Mouse (Mus musculus) myocyte (in vitro differentiated cells): ENCODE results near the gene Slc25a43. TPM values are rescaled to one million over a fixed set of nuclear protein-coding genes. Genes with fewer than 3 reads are reported as not detected.
A peak's percentile ranks its signal among the peaks of the same experiment; 100 is the strongest.

ENCODE experiments used
- H3K27me3 ChIP-seq: one replicate; pipeline ENCODE4 v1.6.1; 2011; ENCODE audit not compliant: control insufficient read depth, insufficient read depth, insufficient read length
- H3K36me3 ChIP-seq: one replicate; pipeline ENCODE4 v1.6.1; 2011; ENCODE audit not compliant: control insufficient read depth, insufficient read depth
- H3K4me2 ChIP-seq: one replicate; pipeline ENCODE4 v1.6.1; 2011; ENCODE audit warnings: low read depth, control low read depth
- H3K4me3 ChIP-seq: one replicate; pipeline ENCODE4 v1.5.1; 2011; ENCODE audit warnings: mild to moderate bottlenecking, control low read depth, moderate library complexity
- H3K79me2 ChIP-seq: one replicate; pipeline ENCODE4 v1.6.1; 2011; ENCODE audit not compliant: control insufficient read depth, insufficient read depth
- H3ac ChIP-seq: one replicate; pipeline ENCODE4 v1.6.1; 2011; ENCODE audit not compliant: control insufficient read depth, insufficient read length
- CEBPB ChIP-seq: IDR thresholded peaks from 2 replicates; pipeline ENCODE4 v1.6.1; 2011; ENCODE audit warnings: mild to moderate bottlenecking, moderate library complexity; ENCODE audit not compliant: poor library complexity, insufficient read depth, severe bottlenecking
- E2F4 ChIP-seq: IDR thresholded peaks from one replicate; pipeline ENCODE4 v1.6.1; 2011; ENCODE audit warnings: mild to moderate bottlenecking, control low read depth, moderate library complexity; ENCODE audit not compliant: insufficient read depth
- MAX ChIP-seq: IDR thresholded peaks from one replicate; pipeline ENCODE4 v1.6.1; 2011; ENCODE audit warnings: low read depth, mild to moderate bottlenecking, control low read depth
- MYOD1 ChIP-seq, 3 experiments: IDR thresholded peaks; one replicate each; pipeline ENCODE4 v1.6.1; 2011; ENCODE audit warnings: control low read depth in 2 of 3, low read depth in 2 of 3, mild to moderate bottlenecking in 2 of 3, moderate library complexity in 1 of 3; ENCODE audit not compliant: insufficient read length in 2 of 3, control insufficient read depth in 1 of 3
- MYOG ChIP-seq, 3 experiments: IDR thresholded peaks; one replicate each; pipeline ENCODE4 v1.6.1; 2011; ENCODE audit warnings: control low read depth in 2 of 3, low read depth in 2 of 3, mild to moderate bottlenecking in 2 of 3; ENCODE audit not compliant: insufficient read length in 2 of 3, control insufficient read depth in 1 of 3, insufficient read depth in 1 of 3
- POLR2A ChIP-seq: IDR thresholded peaks from one replicate; pipeline ENCODE4 v1.6.1; 2011; ENCODE audit warnings: low read depth, mild to moderate bottlenecking, control low read depth, moderate library complexity; ENCODE audit not compliant: insufficient read length
- POLR2AphosphoS2 ChIP-seq: IDR thresholded peaks from one replicate; pipeline ENCODE4 v1.6.1; 2011; ENCODE audit warnings: low read depth, control low read depth; ENCODE audit not compliant: insufficient read length
- REST ChIP-seq: IDR thresholded peaks from one replicate; pipeline ENCODE4 v1.6.1; 2011; ENCODE audit warnings: mild to moderate bottlenecking, control low read depth, moderate library complexity; ENCODE audit not compliant: insufficient read depth, insufficient read length
- SRF ChIP-seq: IDR thresholded peaks from one replicate; pipeline ENCODE4 v1.6.1; 2011; ENCODE audit warnings: low read depth; ENCODE audit not compliant: control insufficient read depth, insufficient read length
- TCF12 ChIP-seq: IDR thresholded peaks from one replicate; pipeline ENCODE4 v1.6.1; 2011; ENCODE audit warnings: mild to moderate bottlenecking, control low read depth; ENCODE audit not compliant: poor library complexity, insufficient read depth, severe bottlenecking
- TCF3 ChIP-seq: IDR thresholded peaks from one replicate; pipeline ENCODE4 v1.6.1; 2011; ENCODE audit warnings: low read depth, control low read depth; ENCODE audit not compliant: insufficient read length
- USF1 ChIP-seq: IDR thresholded peaks from one replicate; pipeline ENCODE4 v1.6.1; 2011; ENCODE audit warnings: low read depth, mild to moderate bottlenecking, control low read depth, moderate library complexity
- polyA plus RNA-seq: library from polyadenylated mRNA; unstranded; fragments of >200 nt; fragmentation: generic; extraction: Trizol; gene quantifications from one replicate; pipeline ENCODE4 v1.2.1, GENCODE M21; 2012; ENCODE audit warnings: missing spikeins

Gene Slc25a43
- polyA plus RNA-seq, 1 experiment: 1.1 TPM

DNA sequence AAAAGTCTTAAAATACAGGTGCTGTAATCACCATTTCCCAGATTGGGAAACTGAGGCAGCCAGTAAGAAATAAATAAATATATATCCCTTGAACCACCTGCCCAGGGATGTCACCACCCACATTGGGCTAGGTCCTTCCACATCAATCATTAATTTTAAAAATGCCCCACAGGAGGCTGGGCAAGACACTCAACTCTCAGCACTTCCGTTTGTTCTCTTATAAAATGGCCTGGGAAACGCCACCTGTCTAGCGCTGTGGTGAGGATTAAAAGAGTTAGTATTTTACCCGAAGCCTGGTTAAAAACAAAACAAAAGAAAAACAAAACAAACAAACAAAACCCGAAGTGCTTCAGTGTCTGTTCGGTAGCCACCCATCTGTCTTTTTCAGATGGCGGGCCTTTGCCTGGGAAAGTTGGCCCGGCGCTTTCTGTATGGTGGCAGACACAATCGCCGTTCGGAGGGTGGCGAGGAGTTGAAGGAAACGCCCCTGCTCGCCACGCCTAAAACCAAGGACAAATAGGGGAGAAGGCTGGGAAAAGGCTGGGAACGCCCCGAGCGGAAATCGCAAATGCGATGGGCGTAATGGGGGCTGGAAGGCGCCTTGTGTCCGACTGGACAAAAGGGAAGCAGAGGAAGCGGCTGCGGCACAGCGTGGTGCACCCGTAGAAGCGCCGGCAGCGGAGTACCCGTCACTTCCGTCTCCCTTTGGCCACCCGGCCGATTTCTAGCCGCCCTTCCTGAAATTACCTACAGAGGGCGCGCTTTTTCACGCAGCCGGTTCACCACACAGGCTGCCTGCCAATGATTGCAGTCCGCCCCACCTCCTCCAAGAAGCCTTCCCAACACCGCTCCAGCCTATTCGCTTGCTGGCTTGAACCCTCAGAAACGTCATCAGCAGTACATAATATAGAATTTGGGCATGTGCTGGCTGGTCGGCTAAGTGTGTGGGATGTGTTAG is 64.2 kb downstream of the Slc25a43 start:
- no peaks in the 10 kb centered on the region for H3K27me3 ChIP-seq
- no peaks in the 10 kb centered on the region for H3K79me2 ChIP-seq
- H3K36me3 ChIP-seq: no peaks in the 10 kb centered on the region
- no peak for TF ChIP-seq MYOD1 (IDR thresholded peaks at IDR 0.05; ENCODE audit: control insufficient read depth in 1 of 3, insufficient read length in 2 of 3, low read depth in 2 of 3)
- TF ChIP-seq SRF: no peak
- TF ChIP-seq E2F4: no peak
- TF ChIP-seq MYOG (IDR thresholded peaks at IDR 0.05; ENCODE audit: control insufficient read depth in 1 of 3, insufficient read depth in 1 of 3, insufficient read length in 2 of 3, low read depth in 2 of 3): no peak
- peak; percentile 53 for TF ChIP-seq POLR2A
- no peak for TF ChIP-seq TCF12
- TF ChIP-seq REST: no peak
- TF ChIP-seq POLR2AphosphoS2: peak; percentile 57
- TF ChIP-seq CEBPB: no peak
- TF ChIP-seq USF1: no peak
- TF ChIP-seq TCF3: no peak
- no peak for TF ChIP-seq MAX
- H3K4me3 ChIP-seq: peak overlapping the region; percentile 20
- no peak overlapping the region for H3ac ChIP-seq
- H3K4me2 ChIP-seq: peak overlapping the region; percentile 80

DNA sequence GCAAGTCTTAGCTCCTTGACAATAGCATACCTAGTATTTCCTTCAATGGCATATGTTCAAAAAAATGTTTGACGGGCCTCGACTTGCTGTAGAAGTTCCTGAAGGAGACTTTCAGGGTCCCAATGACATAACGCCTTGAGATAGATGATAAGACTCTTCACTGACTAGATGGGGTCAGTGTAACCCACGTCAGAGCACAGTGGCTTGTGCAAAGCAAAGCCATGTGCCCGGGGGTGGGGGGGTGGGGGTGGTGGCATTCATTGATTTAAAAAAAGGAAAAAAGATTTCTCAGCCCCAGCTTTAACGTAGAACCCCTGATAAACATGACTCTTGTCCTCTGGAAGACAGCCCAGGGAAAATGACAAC is 64.8 kb downstream of the Slc25a43 start:
- H3K27me3 ChIP-seq: no peaks in the 10 kb centered on the region
- no peaks in the 10 kb centered on the region for H3K36me3 ChIP-seq
- TF ChIP-seq E2F4: no peak
- TF ChIP-seq USF1: no peak
- TF ChIP-seq MYOD1 (IDR thresholded peaks at IDR 0.05; ENCODE audit: control insufficient read depth in 1 of 3, insufficient read length in 2 of 3, low read depth in 2 of 3): no peak
- TF ChIP-seq REST: no peak
- TF ChIP-seq SRF: no peak
- no peak for TF ChIP-seq POLR2AphosphoS2
- no peak for TF ChIP-seq POLR2A
- H3ac ChIP-seq: no peak overlapping the region
- peak overlapping the region; percentile 20 for H3K4me3 ChIP-seq
- no peaks in the 10 kb centered on the region for H3K79me2 ChIP-seq
- peak overlapping the region; percentile 61 for H3K4me2 ChIP-seq

DNA sequence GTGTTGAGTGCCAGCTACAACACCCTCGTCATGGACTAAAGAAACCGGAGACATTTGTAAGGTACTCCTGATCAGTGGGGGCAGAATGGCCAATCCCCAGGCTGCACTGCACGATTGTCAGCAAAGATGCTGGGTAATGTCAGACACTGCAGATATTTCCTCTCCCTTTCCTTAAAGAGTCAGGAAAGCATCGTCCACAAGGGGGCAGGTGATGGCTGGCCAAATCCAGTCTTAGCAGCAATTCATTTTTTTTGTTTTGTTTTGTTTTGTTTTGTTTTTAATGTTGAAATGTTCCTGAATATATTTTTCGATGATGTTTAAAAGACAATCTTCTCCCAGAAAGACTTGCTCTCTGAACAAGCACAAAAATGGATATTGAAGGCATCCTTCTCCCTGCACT is 67.9 kb downstream of the Slc25a43 start:
- Histone ChIP-seq H3K4me3 (no peak overlapping the region), H3K79me2 (no peaks in the 10 kb centered on the region), H3K4me2 (no peak overlapping the region), H3K27me3 (no peaks in the 10 kb centered on the region), H3ac (no peak overlapping the region), H3K36me3 (no peaks in the 10 kb centered on the region)
- TF ChIP-seq SRF: no peak
- TF ChIP-seq POLR2A: no peak
- TF ChIP-seq MYOD1 (IDR thresholded peaks at IDR 0.05; ENCODE audit: control insufficient read depth in 1 of 3, insufficient read length in 2 of 3, low read depth in 2 of 3): no peak
- TF ChIP-seq USF1: no peak
- no peak for TF ChIP-seq REST
- TF ChIP-seq E2F4: no peak
- TF ChIP-seq POLR2AphosphoS2: no peak
- no peak for TF ChIP-seq TCF3
- no peak for TF ChIP-seq TCF12
- TF ChIP-seq MYOG (IDR thresholded peaks at IDR 0.05; ENCODE audit: control insufficient read depth in 1 of 3, insufficient read depth in 1 of 3, insufficient read length in 2 of 3, low read depth in 2 of 3): no peak
- no peak for TF ChIP-seq CEBPB
- no peak for TF ChIP-seq MAX

DNA sequence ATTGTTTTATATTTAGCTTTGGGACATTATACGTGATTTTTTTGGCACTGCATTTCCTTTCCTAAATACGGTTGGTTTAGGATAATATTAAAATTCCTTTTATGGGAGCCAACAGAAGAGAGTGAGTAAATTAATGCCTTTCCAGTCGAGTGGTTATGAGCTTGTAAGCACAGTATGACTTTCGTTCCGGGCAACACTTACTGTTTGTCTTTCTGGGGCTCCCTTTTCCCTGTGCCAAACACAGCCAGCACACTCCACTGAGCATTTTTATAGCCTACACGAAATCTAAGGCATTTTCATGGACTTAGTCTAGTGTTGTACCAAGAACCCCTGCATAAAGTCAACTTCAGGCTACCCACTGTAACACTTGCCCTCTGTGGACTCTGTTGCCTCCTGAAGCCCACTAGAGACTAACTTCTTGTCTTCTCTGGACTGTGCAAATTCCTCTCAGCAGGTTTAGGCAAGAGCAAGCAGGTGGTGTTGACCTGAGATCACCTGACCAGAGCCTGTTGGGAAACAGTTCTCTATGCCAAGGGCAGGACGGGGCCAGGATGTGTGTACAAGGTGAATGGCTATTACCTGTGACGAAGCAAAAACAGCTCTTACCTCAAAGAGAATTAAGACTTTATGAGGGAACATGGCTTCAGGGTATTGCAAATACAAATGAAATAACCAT is 70.8 kb downstream of the Slc25a43 start:
- Histone ChIP-seq H3K27me3 (no peaks in the 10 kb centered on the region), H3K36me3 (no peaks in the 10 kb centered on the region), H3K4me3 (no peak overlapping the region), H3K4me2 (no peak overlapping the region), H3ac (no peak overlapping the region), H3K79me2 (no peaks in the 10 kb centered on the region)
- TF ChIP-seq CEBPB: no peak
- no peak for TF ChIP-seq TCF12
- no peak for TF ChIP-seq REST
- no peak for TF ChIP-seq MYOD1 (IDR thresholded peaks at IDR 0.05; ENCODE audit: control insufficient read depth in 1 of 3, insufficient read length in 2 of 3, low read depth in 2 of 3)
- TF ChIP-seq MYOG (IDR thresholded peaks at IDR 0.05; ENCODE audit: control insufficient read depth in 1 of 3, insufficient read depth in 1 of 3, insufficient read length in 2 of 3, low read depth in 2 of 3): no peak
- no peak for TF ChIP-seq USF1
- no peak for TF ChIP-seq POLR2AphosphoS2
